Mouse (Mus musculus): Measurements from ENCODE around the gene Trim17.

- TF ChIP-seq POLR2A (IDR thresholded peaks at IDR 0.05; ENCODE audit: control insufficient read depth, extremely low read depth, insufficient read depth, low read length, poor library complexity) (no peak), CTCF (IDR thresholded peaks at IDR 0.05; ENCODE audit: borderline replicate concordance, control insufficient read depth, extremely low read depth, insufficient read depth, low read length, poor library complexity) (no peak)
These were observed 24.2 kb upstream of the Trim17 start for GRCm38 (mm10) chr11:58930254-58930653.

Measured in thymus, adult 2 months (tissue).